Mouse (Mus musculus) heart, embryonic 13.5 days (tissue): Measurements from ENCODE around the gene Dpy30. TPM values are rescaled to one million over a fixed set of nuclear protein-coding genes. Genes with fewer than 3 reads are reported as not detected.
"Not testable (repeated sequence)": the region's sequence is repeated elsewhere in the genome, so short reads cannot be mapped to it uniquely, and the experiment has no call there.

Experiments
- ATAC-seq: fragments of 200-750 bp; cut with Nextera tagmentation; 2 replicates; pipeline ENCODE4 v1.8.0; 2017; ENCODE audit warnings: moderate TSS enrichment; ENCODE audit not compliant: insufficient number of reproducible peaks, low FRiP score, low TSS enrichment; ENCODE audit errors: extremely low read depth
- H3K27ac ChIP-seq: fragments of 300-500 bp; sonication (generic); replicated peaks from 2 replicates; pipeline ENCODE4 v1.5.1; 2015; ENCODE audit warnings: moderate library complexity, mild to moderate bottlenecking, inconsistent platforms
- H3K27me3 ChIP-seq: fragments of 300-500 bp; sonication (generic); replicated peaks from 2 replicates; pipeline ENCODE4 v1.6.1; 2015; ENCODE audit warnings: mild to moderate bottlenecking, inconsistent platforms
- H3K36me3 ChIP-seq: fragments of 300-500 bp; sonication (generic); 2 replicates; pipeline ENCODE4 v1.6.1; 2015; ENCODE audit warnings: mild to moderate bottlenecking, inconsistent platforms
- H3K4me1 ChIP-seq: fragments of 300-500 bp; sonication (generic); 2 replicates; pipeline ENCODE4 v1.6.1; 2015; ENCODE audit warnings: inconsistent platforms
- H3K4me2 ChIP-seq: fragments of 300-500 bp; sonication (generic); 2 replicates; pipeline ENCODE4 v1.6.1; 2015; ENCODE audit warnings: inconsistent platforms, mild to moderate bottlenecking, moderate library complexity
- H3K4me3 ChIP-seq: fragments of 300-500 bp; sonication (generic); 2 replicates; pipeline ENCODE4 v1.5.1; 2015; ENCODE audit warnings: moderate library complexity, mild to moderate bottlenecking, inconsistent platforms
- H3K9ac ChIP-seq: fragments of 300-500 bp; sonication (generic); 2 replicates; pipeline ENCODE4 v1.6.1; 2015; ENCODE audit warnings: inconsistent platforms, mild to moderate bottlenecking, moderate library complexity
- H3K9me3 ChIP-seq: fragments of 300-500 bp; sonication (generic); 2 replicates; pipeline ENCODE4 v1.6.1; 2016; ENCODE audit warnings: inconsistent platforms
- WGBS: fragments of 180-500 bp; shearing (Covaris S2); methylation state at CpG from one replicate; pipeline ENCODE4 v1.1.7; 2015; ENCODE audit warnings: mixed read lengths; 5-methylcytosine and 5-hydroxymethylcytosine counted together
- polyA plus RNA-seq: library from polyadenylated mRNA; unstranded; fragments of >200 nt; fragmentation: Nextera tagmentation; extraction: Ambion mirVana; gene quantifications from 2 replicates; pipeline ENCODE4 v1.2.1, GENCODE M21; 2015

Gene Dpy30
- polyA plus RNA-seq: 177 and 206 TPM in 2 replicates

GRCm38 (mm10) chr17:74323844-74324243, at the start of gene Dpy30:
Dpy30 (minus strand) TSS chr17:74323944.
- no peak for ATAC-seq
- Histone ChIP-seq H3K4me3 (no peak within 1 kb of the TSS), H3K36me3 (no peaks in the 10 kb centered on the region), H3K27ac (no peak within 1 kb of the TSS), H3K4me1 (no peaks in the 10 kb centered on the region), H3K4me2 (no peak within 1 kb of the TSS), H3K27me3 (no peaks in the 10 kb centered on the region), H3K9me3 (no peaks in the 10 kb centered on the region), H3K9ac (no peak within 1 kb of the TSS)
- WGBS: 64% methylated on average over 2 of the region's 2 CpGs

DNA sequence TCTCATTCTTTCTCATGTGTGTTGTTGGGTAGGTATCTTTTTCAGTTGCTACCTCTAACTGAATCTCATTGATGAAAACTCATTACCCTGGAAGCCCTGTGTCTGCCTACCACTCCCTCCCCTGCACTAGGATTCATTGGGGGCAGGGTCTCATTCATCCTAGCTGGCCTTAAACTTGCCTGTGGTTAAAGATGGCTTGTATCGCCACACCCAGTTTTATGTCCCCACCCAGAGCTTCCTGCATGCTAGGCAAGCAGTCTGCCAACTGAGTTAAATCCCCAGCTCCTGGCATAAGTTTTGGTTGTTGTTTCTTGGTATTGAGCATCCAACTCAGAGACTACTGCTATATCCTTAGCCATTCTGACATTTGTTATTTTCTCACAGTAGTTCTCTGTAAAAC, 39.8 kb upstream of the Dpy30 start:
- H3K4me1 ChIP-seq: peaks cover 8% of the 10 kb centered on the region
- ATAC-seq: no peak
- H3K4me3 ChIP-seq: no peak overlapping the region
- WGBS: 70% methylated on average over 1 of the region's 1 CpGs
- no peak overlapping the region for H3K4me2 ChIP-seq
- H3K36me3 ChIP-seq: peaks cover 62% of the 10 kb centered on the region
- no peaks in the 10 kb centered on the region for H3K27me3 ChIP-seq
- no peak overlapping the region for H3K9ac ChIP-seq
- no peaks in the 10 kb centered on the region for H3K9me3 ChIP-seq
- no peak overlapping the region for H3K27ac ChIP-seq

- H3K36me3 ChIP-seq: peaks cover 18% of the 10 kb centered on the region
- 69% methylated on average over 5 of the region's 5 CpGs for WGBS
- peak overlapping the region; percentile 37; the same call in 1 of the 2 replicates for H3K9ac ChIP-seq
- H3K27ac ChIP-seq: no peak overlapping the region
- no peaks in the 10 kb centered on the region for H3K9me3 ChIP-seq
- peak overlapping the region; percentile 99; the same call in 1 of the 2 replicates for H3K4me3 ChIP-seq
- ATAC-seq: no peak
- H3K4me2 ChIP-seq: peak overlapping the region; percentile 87
- peaks cover 33% of the 10 kb centered on the region for H3K4me1 ChIP-seq
- no peaks in the 10 kb centered on the region for H3K27me3 ChIP-seq
These were observed 17.4 kb upstream of the Dpy30 start for GRCm38 (mm10) chr17:74341151-74341550.

- under 1% methylated on average over 47 of the region's 90 CpGs for WGBS
- H3K27me3 ChIP-seq: no peaks in the 10 kb centered on the region
- ATAC-seq: peak; percentile 80
- H3K36me3 ChIP-seq: peaks cover 12% of the 10 kb centered on the region
- H3K4me2 ChIP-seq: peak within 1 kb of the TSS; percentile 87
- no peaks in the 10 kb centered on the region for H3K9me3 ChIP-seq
- H3K9ac ChIP-seq: peak within 1 kb of the TSS; percentile 99
- H3K4me1 ChIP-seq: peaks cover 33% of the 10 kb centered on the region
- H3K4me3 ChIP-seq: peak within 1 kb of the TSS; percentile 99
- peak within 1 kb of the TSS; percentile 98 for H3K27ac ChIP-seq
These were observed 15.4 kb upstream of the Dpy30 start, which contains the start of gene Spast for GRCm38 (mm10) chr17:74338937-74339804. Spast (plus strand) TSS chr17:74338987.

GRCm38 (mm10) chr17:74338225-74338931, 14.6 kb upstream of the Dpy30 start:
- Histone ChIP-seq H3K27ac (peak overlapping the region; percentile 98), H3K4me1 (peaks cover 33% of the 10 kb centered on the region), H3K4me3 (peak overlapping the region; percentile 99), H3K27me3 (no peaks in the 10 kb centered on the region), H3K36me3 (0 out of 2 replicates have a peak, but pooled peaks cover 6% of the 10 kb centered on the region), H3K9ac (peak overlapping the region; percentile 99), H3K4me2 (peak overlapping the region; percentile 87), H3K9me3 (no peaks in the 10 kb centered on the region)
- ATAC-seq: peak; percentile 95
- under 1% methylated on average over 34 of the region's 50 CpGs for WGBS

DNA sequence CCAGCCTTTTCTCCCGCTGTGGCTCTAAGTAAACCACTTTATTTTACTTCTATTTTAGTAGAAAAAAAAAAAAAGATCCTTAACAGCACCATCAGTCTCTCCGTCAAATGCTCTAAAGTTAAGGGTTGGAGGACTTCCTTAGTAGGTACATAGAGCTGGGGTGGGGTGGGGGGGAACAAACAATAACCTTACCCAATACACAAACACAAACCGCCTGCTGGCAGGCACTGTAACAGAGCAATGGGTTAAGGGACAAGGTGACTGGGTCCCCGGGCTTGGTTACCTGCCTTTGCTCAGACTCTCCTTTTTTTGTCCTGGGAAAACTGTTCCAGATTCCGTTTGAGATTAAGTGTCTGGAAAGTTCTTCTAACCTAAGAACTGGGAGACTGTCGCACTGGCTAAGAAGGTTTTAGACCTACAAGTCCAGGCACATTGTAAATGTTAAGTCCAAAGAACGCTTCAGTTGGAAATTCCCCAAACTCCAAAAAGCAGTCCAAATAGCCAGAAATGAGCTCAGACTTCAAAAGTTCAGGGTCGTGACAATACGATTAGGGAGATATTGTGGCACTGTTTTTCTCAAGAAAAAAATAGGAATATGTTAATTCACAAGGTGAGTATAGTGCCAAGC, 7.4 kb upstream of the Dpy30 start:
- Histone ChIP-seq H3K4me3 (no peak overlapping the region), H3K36me3 (no peaks in the 10 kb centered on the region), H3K4me2 (no peak overlapping the region), H3K4me1 (no peaks in the 10 kb centered on the region), H3K9ac (no peak overlapping the region), H3K27me3 (no peaks in the 10 kb centered on the region), H3K27ac (no peak overlapping the region), H3K9me3 (no peaks in the 10 kb centered on the region)
- 71% methylated on average over 9 of the region's 9 CpGs for WGBS
- no peak for ATAC-seq

DNA sequence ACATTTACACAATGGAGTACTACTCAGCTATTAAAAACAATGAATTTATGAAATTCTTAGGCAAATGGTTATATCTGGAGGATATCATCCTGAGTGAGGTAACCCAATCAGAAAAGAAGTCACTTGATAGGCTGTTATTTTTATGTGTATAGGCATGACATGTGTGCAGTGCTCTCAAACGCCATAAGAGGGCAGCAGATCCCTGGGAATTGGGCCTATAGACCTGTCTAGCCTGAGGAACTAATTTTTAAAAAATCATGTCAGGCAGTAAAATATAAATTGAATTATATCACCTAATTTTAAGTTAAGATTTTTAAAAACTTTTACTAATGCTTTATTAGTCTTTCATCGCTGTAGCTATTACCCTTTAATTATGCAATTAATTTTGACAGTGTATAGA, 4.4 kb upstream of the Dpy30 start:
- not testable (repeated sequence) for H3K27ac ChIP-seq, H3K36me3 ChIP-seq, H3K4me3 ChIP-seq, H3K4me2 ChIP-seq, H3K27me3 ChIP-seq, H3K9ac ChIP-seq, H3K9me3 ChIP-seq, H3K4me1 ChIP-seq, ATAC-seq
- WGBS: 44% methylated on average over 2 of the region's 2 CpGs

DNA sequence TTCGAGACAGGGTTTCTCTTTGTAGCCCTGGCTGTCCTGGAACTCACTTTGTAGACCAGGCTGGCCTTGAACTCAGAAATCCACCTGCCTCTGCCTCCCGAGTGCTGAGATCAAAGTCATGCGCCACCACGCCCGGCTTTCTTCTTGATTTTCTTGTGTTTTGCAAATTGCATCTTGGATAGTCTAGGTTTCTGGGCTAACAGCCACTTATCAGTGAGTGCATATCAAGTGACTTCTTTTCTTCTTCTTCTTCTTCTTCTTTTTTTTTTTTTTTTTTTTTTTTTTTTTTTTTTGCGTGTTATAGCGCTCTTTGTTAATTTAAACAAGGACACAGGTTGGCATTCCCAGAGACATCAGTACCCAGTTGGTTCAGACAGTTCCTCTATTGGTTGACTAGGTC, 3.5 kb upstream of the Dpy30 start:
- H3K36me3 ChIP-seq, H3K4me3 ChIP-seq, H3K4me2 ChIP-seq, H3K4me1 ChIP-seq, H3K27ac ChIP-seq, H3K27me3 ChIP-seq, H3K9ac ChIP-seq, H3K9me3 ChIP-seq, ATAC-seq: not testable (repeated sequence)
- WGBS: 75% methylated on average over 7 of the region's 7 CpGs

- H3K4me2 ChIP-seq: no peak overlapping the region
- 49% methylated on average over 5 of the region's 5 CpGs for WGBS
- H3K4me3 ChIP-seq: no peak overlapping the region
- no peak for ATAC-seq
- H3K9ac ChIP-seq: no peak overlapping the region
- H3K4me1 ChIP-seq: no peaks in the 10 kb centered on the region
- H3K27ac ChIP-seq: no peak overlapping the region
- H3K36me3 ChIP-seq: no peaks in the 10 kb centered on the region
- H3K9me3 ChIP-seq: no peaks in the 10 kb centered on the region
- H3K27me3 ChIP-seq: no peaks in the 10 kb centered on the region
These were observed 1.2 kb downstream of the Dpy30 start for GRCm38 (mm10) chr17:74322400-74323054.

DNA sequence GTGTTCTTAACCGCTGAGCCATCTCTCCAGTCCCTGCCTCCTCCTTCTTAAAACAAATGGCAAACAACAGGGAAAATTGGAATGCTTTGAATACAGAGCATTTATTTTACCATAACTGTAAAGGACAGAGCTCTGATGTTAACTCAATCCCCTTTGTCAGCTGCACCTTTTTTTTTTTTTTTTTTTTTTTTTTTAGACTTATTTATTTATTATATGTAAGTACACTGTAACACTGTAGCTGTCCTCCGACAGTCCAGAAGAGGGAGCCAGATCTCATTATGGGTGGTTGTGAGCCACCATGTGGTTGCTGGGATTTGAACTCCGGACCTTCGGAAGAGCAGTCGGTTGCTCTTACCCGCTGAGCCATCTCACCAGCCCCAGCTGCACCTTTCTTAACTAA, 5.0 kb downstream of the Dpy30 start:
- WGBS: 86% methylated on average over 6 of the region's 6 CpGs
- no peak for ATAC-seq

More for the DNA sequence above, 5.0 kb downstream of the Dpy30 start:
- no peak overlapping the region for H3K4me3 ChIP-seq
- H3K4me2 ChIP-seq: no peak overlapping the region
- H3K9ac ChIP-seq: no peak overlapping the region
- H3K36me3 ChIP-seq: peaks cover 5% of the 10 kb centered on the region
- H3K27me3 ChIP-seq: no peaks in the 10 kb centered on the region
- no peaks in the 10 kb centered on the region for H3K9me3 ChIP-seq
- peaks cover 18% of the 10 kb centered on the region for H3K4me1 ChIP-seq
- no peak overlapping the region for H3K27ac ChIP-seq
